Mouse (Mus musculus) stomach, embryonic 16.5 days (tissue): ENCODE data around the gene Raet1e. TPM values are rescaled to one million over a fixed set of nuclear protein-coding genes. Genes with fewer than 3 reads are reported as not detected.
"Not testable (repeated sequence)": the region's sequence is repeated elsewhere in the genome, so short reads cannot be mapped to it uniquely, and the experiment has no call there.

Experiments used
- ATAC-seq: fragments of 200-750 bp; cut with Nextera tagmentation; 2 replicates; pipeline ENCODE4 v1.8.0; 2017; ENCODE audit warnings: moderate number of reproducible peaks, moderate TSS enrichment; ENCODE audit not compliant: insufficient read depth, low FRiP score
- H3K27ac ChIP-seq: fragments of 300-500 bp; sonication (generic); 2 replicates; pipeline ENCODE4 v1.5.1; 2014; ENCODE audit warnings: low read length
- H3K27me3 ChIP-seq: fragments of 300-500 bp; sonication (generic); 2 replicates; pipeline ENCODE4 v1.6.1; 2014; ENCODE audit warnings: low read length, control low read depth, mixed read lengths; ENCODE audit not compliant: control insufficient read depth, insufficient read depth
- H3K36me3 ChIP-seq: fragments of 300-500 bp; sonication (generic); 2 replicates; pipeline ENCODE4 v1.6.1; 2014; ENCODE audit warnings: low read length; ENCODE audit not compliant: control insufficient read depth, insufficient read depth
- H3K4me1 ChIP-seq: fragments of 300-500 bp; sonication (generic); 2 replicates; pipeline ENCODE4 v1.6.1; 2014; ENCODE audit warnings: low read length, control low read depth, mixed read lengths; ENCODE audit not compliant: control insufficient read depth, insufficient read depth
- H3K4me2 ChIP-seq: fragments of 300-500 bp; sonication (generic); 2 replicates; pipeline ENCODE4 v1.6.1; 2014; ENCODE audit warnings: low read depth, low read length, mixed read lengths
- H3K4me3 ChIP-seq: fragments of 300-500 bp; sonication (generic); replicated peaks from 2 replicates; pipeline ENCODE4 v1.5.1; 2014; ENCODE audit warnings: mild to moderate bottlenecking, low read length
- H3K9ac ChIP-seq: fragments of 300-500 bp; sonication (generic); 2 replicates; pipeline ENCODE4 v1.6.1; 2014; ENCODE audit warnings: low read length
- H3K9me3 ChIP-seq: fragments of 300-500 bp; sonication (generic); replicated peaks from 2 replicates; pipeline ENCODE4 v1.6.1; 2016; ENCODE audit warnings: low read length, control low read depth; ENCODE audit not compliant: control insufficient read depth
- WGBS: fragments of 180-500 bp; shearing (Covaris S2); extraction: QIAGEN DNeasy Blood & Tissue Kit; methylation state at CpG from one replicate; pipeline ENCODE4 v1.1.7; 2014; 5-methylcytosine and 5-hydroxymethylcytosine counted together
- polyA plus RNA-seq: library from polyadenylated mRNA; unstranded; fragments of >200 nt; fragmentation: Nextera tagmentation; extraction: Ambion mirVana; gene quantifications from 2 replicates; pipeline ENCODE4 v1.2.1, GENCODE M21; 2015

Raet1e gene
- polyA plus RNA-seq, result 7.9 and 8.7 TPM in 2 replicates

DNA sequence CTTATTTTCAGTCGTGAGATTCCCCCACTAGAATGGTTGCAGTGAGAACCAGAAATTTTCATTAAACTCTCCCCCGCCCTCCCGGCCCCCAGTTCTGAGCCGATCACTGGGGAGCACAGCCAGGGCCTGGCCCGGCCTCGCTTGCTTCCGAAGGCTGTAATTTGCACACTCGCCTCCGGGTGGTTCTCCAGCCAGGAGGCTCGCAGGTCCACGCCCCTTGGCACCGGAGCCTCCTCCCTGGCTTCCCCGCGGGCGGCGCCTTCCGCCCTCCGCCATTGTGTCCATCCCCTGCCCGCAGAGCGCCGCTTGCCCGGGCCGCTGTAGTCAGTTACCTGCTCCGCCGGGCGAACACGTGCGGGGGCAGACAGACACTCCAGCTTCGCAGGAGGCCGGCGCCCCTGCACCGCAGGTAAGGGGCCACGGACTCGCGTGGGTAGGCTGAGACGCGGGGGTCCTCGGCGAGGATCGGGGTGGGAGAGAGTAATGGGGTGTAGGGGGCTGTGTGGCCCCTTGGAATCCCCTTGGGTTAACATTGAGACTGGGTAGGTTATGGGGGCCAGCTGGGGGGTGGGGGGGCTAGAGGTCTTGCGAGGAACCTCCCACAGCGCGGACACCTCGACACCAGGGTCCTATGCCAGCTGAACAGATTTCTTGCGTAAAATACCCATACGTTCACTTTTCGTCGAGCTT lies at the start of gene Raet1e, which contains the start of gene H60b:
Gene Raet1e (plus strand): TSS at position 260 of the 690 bp plus-strand sequence.
Gene H60b (plus strand): TSS at position 277 of the 690 bp plus-strand sequence.
- peaks cover 39% of the 10 kb centered on the region for H3K27me3 ChIP-seq
- not testable (repeated sequence) for H3K9me3 ChIP-seq, H3K4me1 ChIP-seq, H3K36me3 ChIP-seq, H3K27ac ChIP-seq
- H3K4me3 ChIP-seq, result peak within 1 kb of the TSS; percentile 45
- ATAC-seq, result peak; percentile 89
- H3K9ac ChIP-seq, result peak within 1 kb of the TSS; percentile 35; the same call in 1 of the 2 replicates
- WGBS, result under 1% methylated on average over 46 of the region's 48 CpGs
- H3K4me2 ChIP-seq, result peak within 1 kb of the TSS; percentile 50

GRCm38 (mm10) chr10:22140665-22141280 lies 17.6 kb upstream of the Raet1e start:
- peak overlapping the region; percentile 71 for H3K4me2 ChIP-seq
- 1% methylated on average over 19 of the region's 19 CpGs for WGBS
- H3K36me3 ChIP-seq, result no peaks in the 10 kb centered on the region
- peak overlapping the region; percentile 63 for H3K9ac ChIP-seq
- peak overlapping the region; percentile 45 for H3K4me3 ChIP-seq
- ATAC-seq, result peak; percentile 26
- H3K9me3 ChIP-seq, result no peaks in the 10 kb centered on the region
- no peaks in the 10 kb centered on the region for H3K27me3 ChIP-seq
- no peak overlapping the region for H3K27ac ChIP-seq
- H3K4me1 ChIP-seq, result no peaks in the 10 kb centered on the region

GRCm38 (mm10) chr10:22142194-22142593 lies 16.2 kb upstream of the Raet1e start:
- not testable (repeated sequence) for H3K9ac ChIP-seq, H3K9me3 ChIP-seq, H3K36me3 ChIP-seq, H3K27me3 ChIP-seq, H3K4me2 ChIP-seq, ATAC-seq, H3K4me1 ChIP-seq, H3K27ac ChIP-seq, H3K4me3 ChIP-seq
- WGBS, result 82% methylated on average over 1 of the region's 1 CpGs

GRCm38 (mm10) chr10:22142926-22143325 lies 15.4 kb upstream of the Raet1e start:
- H3K9ac ChIP-seq, result no peak overlapping the region
- H3K27me3 ChIP-seq, result no peaks in the 10 kb centered on the region
- no peak overlapping the region for H3K4me2 ChIP-seq
- 80% methylated on average over 5 of the region's 5 CpGs for WGBS
- no peaks in the 10 kb centered on the region for H3K9me3 ChIP-seq
- H3K4me1 ChIP-seq, result no peaks in the 10 kb centered on the region
- no peak for ATAC-seq
- H3K27ac ChIP-seq, result no peak overlapping the region
- H3K4me3 ChIP-seq, result no peak overlapping the region
- H3K36me3 ChIP-seq, result no peaks in the 10 kb centered on the region

- peak overlapping the region; percentile 73 for H3K4me3 ChIP-seq
- H3K36me3 ChIP-seq, result no peaks in the 10 kb centered on the region
- no peaks in the 10 kb centered on the region for H3K9me3 ChIP-seq
- peak; percentile 93 for ATAC-seq
- peaks cover 16% of the 10 kb centered on the region for H3K4me1 ChIP-seq
- WGBS, result under 1% methylated on average over 50 of the region's 50 CpGs
- peak overlapping the region; percentile 93 for H3K4me2 ChIP-seq
- H3K9ac ChIP-seq, result peak overlapping the region; percentile 87
- H3K27ac ChIP-seq, result peak overlapping the region; percentile 75; the same call in 1 of the 2 replicates
- peaks cover 6% of the 10 kb centered on the region; the same call in 1 of the 2 replicates for H3K27me3 ChIP-seq
Measured at GRCm38 (mm10) chr10:22148441-22149072, 9.8 kb upstream of the Raet1e start.

DNA sequence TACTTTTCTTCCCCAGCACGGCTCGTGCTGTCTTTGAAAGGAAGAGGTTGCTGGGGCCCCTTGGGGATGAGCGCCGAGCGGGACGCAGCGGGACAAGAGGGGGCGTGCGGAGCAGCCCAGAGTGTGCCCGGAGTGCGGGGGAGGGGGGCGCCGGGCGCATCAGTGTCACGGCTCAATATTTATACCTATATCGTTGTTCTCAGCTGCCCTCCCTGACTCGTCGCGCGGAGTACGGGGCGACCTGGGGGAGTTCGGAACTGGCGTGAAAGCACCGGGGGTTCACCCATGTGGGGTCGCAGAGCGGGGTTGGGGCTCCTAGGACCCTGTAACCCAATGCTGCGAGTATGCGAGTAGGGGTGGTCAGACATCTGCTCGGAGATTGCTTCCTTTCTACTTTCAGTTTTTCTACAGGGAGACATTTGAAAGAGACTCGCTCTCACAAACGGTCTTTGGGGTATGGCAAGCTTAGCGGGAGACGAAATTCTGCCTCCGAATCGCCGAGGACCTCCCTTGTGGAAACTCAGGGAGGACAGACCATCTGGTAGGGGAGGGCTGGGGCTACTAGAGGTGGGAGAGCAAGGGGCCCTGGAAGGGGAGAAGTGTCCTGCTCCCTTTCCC lies 9.2 kb upstream of the Raet1e start, which contains the start of gene E030030I06Rik:
Gene E030030I06Rik (minus strand): TSS at position 198 of the 618 bp plus-strand sequence.
- Histone ChIP-seq H3K4me3 (peak within 1 kb of the TSS; percentile 73), H3K4me1 (peaks cover 16% of the 10 kb centered on the region), H3K9ac (peak within 1 kb of the TSS; percentile 87), H3K9me3 (no peaks in the 10 kb centered on the region), H3K36me3 (no peaks in the 10 kb centered on the region), H3K27ac (peak within 1 kb of the TSS; percentile 75; the same call in 1 of the 2 replicates), H3K27me3 (peaks cover 7% of the 10 kb centered on the region; the same call in 1 of the 2 replicates), H3K4me2 (peak within 1 kb of the TSS; percentile 93)
- under 1% methylated on average over 37 of the region's 37 CpGs for WGBS
- ATAC-seq, result peak; percentile 37

DNA sequence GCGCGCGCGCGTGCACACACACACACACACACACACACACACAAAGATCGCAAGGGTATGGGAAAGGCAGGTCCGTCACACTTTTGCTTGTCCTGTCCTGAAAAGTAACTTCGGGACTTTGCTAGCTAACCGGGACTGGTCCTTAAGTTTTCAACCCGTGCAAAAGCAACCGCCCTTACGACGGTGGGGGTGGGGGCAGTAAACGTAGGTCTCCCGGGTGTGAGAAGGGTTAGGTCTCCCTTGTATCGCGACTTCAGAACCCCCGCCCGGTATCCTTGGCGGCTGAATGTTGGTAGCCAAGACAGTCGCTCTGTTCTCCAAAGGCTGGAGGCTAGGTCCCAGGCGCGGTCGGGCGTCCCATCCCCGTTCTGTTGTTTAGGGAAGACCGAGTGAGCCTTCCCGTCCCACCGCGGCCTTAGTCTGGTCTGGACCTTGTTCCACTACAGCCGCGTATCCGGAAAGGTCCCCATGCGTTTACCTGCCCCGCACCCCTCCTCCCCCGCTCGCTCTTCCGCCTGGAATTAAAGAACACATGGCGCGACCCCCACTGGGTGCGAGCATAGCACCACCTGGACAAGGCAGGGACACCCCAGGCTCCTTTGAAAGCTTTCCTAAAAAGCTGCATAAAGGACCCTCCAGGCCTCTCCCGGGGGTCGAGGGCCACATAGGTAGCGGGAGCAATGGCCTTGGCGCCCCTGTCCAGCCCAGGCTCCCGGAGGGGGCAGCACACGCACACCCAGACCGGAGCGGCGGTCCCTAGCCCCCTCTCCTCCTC lies 8.5 kb upstream of the Raet1e start:
- no peaks in the 10 kb centered on the region for H3K36me3 ChIP-seq
- H3K4me1 ChIP-seq, result peaks cover 16% of the 10 kb centered on the region
- H3K27ac ChIP-seq, result no peak overlapping the region
- H3K9ac ChIP-seq, result peak overlapping the region; percentile 87
- H3K4me2 ChIP-seq, result peak overlapping the region; percentile 93
- WGBS, result 1% methylated on average over 50 of the region's 50 CpGs
- H3K27me3 ChIP-seq, result peaks cover 10% of the 10 kb centered on the region; the same call in 1 of the 2 replicates
- peak overlapping the region; percentile 73 for H3K4me3 ChIP-seq
- no peak for ATAC-seq
- no peaks in the 10 kb centered on the region for H3K9me3 ChIP-seq

DNA sequence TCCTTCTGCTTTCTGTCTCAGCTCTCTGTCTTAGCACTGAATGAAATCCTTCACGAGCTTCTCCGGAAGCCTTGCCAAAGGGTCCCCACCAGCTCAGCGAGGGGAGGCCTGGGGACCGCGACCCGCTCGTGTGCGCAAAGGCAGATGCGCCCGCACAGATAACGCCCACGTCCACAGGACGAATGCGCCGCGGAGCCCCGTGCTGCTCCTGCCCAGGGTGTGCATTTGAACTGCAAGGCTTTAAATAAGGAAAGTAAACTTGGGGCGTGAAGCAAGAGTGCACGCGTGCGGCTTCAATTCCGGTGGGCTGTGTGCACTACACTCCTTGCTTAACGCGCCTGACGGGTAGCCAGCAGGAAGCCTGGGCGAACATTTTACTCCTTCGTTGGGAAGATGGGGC lies 7.8 kb upstream of the Raet1e start:
- Histone ChIP-seq H3K9me3 (no peaks in the 10 kb centered on the region), H3K27me3 (peaks cover 17% of the 10 kb centered on the region), H3K4me2 (peak overlapping the region; percentile 93), H3K36me3 (no peaks in the 10 kb centered on the region), H3K4me1 (peaks cover 16% of the 10 kb centered on the region), H3K9ac (no peak overlapping the region), H3K27ac (no peak overlapping the region), H3K4me3 (peak overlapping the region; percentile 73)
- WGBS, result under 1% methylated on average over 27 of the region's 27 CpGs
- no peak for ATAC-seq
